Mouse (Mus musculus): ENCODE results near the gene Ttll9. TPM values are rescaled to one million over a fixed set of nuclear protein-coding genes. Genes with fewer than 3 reads are reported as not detected.

The Ttll9 gene
- polyA plus RNA-seq, 1 experiment from 2014 or later, result 0.35 TPM

- Histone ChIP-seq H3K27me3 (replicated peaks; ENCODE audit: control insufficient read depth, insufficient read depth, low read length) (no peaks in the 10 kb centered on the region), H3K27ac (ENCODE audit: low read depth) (no peak overlapping the region), H3K4me2 (ENCODE audit: low read length) (no peak overlapping the region), H3K9ac (ENCODE audit: low read length) (no peak overlapping the region), H3K9me3 (ENCODE audit: control insufficient read depth, low read length) (no peaks in the 10 kb centered on the region), H3K36me3 (ENCODE audit: control insufficient read depth, insufficient read depth, low read length) (no peaks in the 10 kb centered on the region), H3K4me3 (ENCODE audit: low read depth, low read length) (no peak overlapping the region), H3K4me1 (replicated peaks; ENCODE audit: control insufficient read depth, insufficient read depth, low read length) (no peaks in the 10 kb centered on the region)
- DNase-seq (ENCODE audit: low spot score) (no peak), ATAC-seq (replicated peaks; ENCODE audit: low FRiP score, low TSS enrichment, low read depth) (no peak)
- WGBS, result 58% methylated on average over 3 of the region's 3 CpGs
These were observed 14.7 kb downstream of the Ttll9 start for GRCm38 (mm10) chr2:152976991-152977390.

GRCm38 (mm10) chr2:152985582-152985981, 23.3 kb downstream of the Ttll9 start:
- WGBS, result 40% methylated on average over 1 of the region's 1 CpGs
- Histone ChIP-seq H3K36me3 (ENCODE audit: control insufficient read depth, insufficient read depth, low read length) (no peaks in the 10 kb centered on the region), H3K4me1 (replicated peaks; ENCODE audit: control insufficient read depth, insufficient read depth, low read length) (no peaks in the 10 kb centered on the region), H3K4me3 (ENCODE audit: low read depth, low read length) (no peak overlapping the region), H3K4me2 (ENCODE audit: low read length) (no peak overlapping the region), H3K9me3 (ENCODE audit: control insufficient read depth, low read length) (no peaks in the 10 kb centered on the region), H3K27me3 (replicated peaks; ENCODE audit: control insufficient read depth, insufficient read depth, low read length) (no peaks in the 10 kb centered on the region), H3K27ac (ENCODE audit: low read depth) (no peak overlapping the region), H3K9ac (ENCODE audit: low read length) (no peak overlapping the region)
- DNase-seq (ENCODE audit: low spot score) (no peak), ATAC-seq (replicated peaks; ENCODE audit: low FRiP score, low TSS enrichment, low read depth) (no peak)

- Histone ChIP-seq H3K36me3 (ENCODE audit: control insufficient read depth, insufficient read depth, low read length) (no peaks in the 10 kb centered on the region), H3K9me3 (ENCODE audit: control insufficient read depth, low read length) (no peaks in the 10 kb centered on the region), H3K4me3 (ENCODE audit: low read depth, low read length) (no peak overlapping the region), H3K9ac (ENCODE audit: low read length) (no peak overlapping the region), H3K27ac (ENCODE audit: low read depth) (no peak overlapping the region), H3K4me2 (ENCODE audit: low read length) (no peak overlapping the region), H3K4me1 (replicated peaks; ENCODE audit: control insufficient read depth, insufficient read depth, low read length) (no peaks in the 10 kb centered on the region), H3K27me3 (replicated peaks; ENCODE audit: control insufficient read depth, insufficient read depth, low read length) (no peaks in the 10 kb centered on the region)
- DNase-seq (ENCODE audit: low spot score), result no peak
- no peak for ATAC-seq (replicated peaks; ENCODE audit: low FRiP score, low TSS enrichment, low read depth)
- 80% methylated on average over 9 of the region's 9 CpGs for WGBS
These were observed 29.2 kb downstream of the Ttll9 start for GRCm38 (mm10) chr2:152991529-152991928.

- H3K36me3 ChIP-seq (ENCODE audit: control insufficient read depth, insufficient read depth, low read length), result no peaks in the 10 kb centered on the region
- H3K27ac ChIP-seq (ENCODE audit: low read depth), result no peak overlapping the region
- no peak overlapping the region for H3K9ac ChIP-seq (ENCODE audit: low read length)
- ATAC-seq (replicated peaks; ENCODE audit: low FRiP score, low TSS enrichment, low read depth), result no peak
- WGBS, result 63% methylated on average over 4 of the region's 4 CpGs
- H3K27me3 ChIP-seq (replicated peaks; ENCODE audit: control insufficient read depth, insufficient read depth, low read length), result no peaks in the 10 kb centered on the region
- no peaks in the 10 kb centered on the region for H3K4me1 ChIP-seq (replicated peaks; ENCODE audit: control insufficient read depth, insufficient read depth, low read length)
- DNase-seq (ENCODE audit: low spot score), result no peak
- no peaks in the 10 kb centered on the region for H3K9me3 ChIP-seq (ENCODE audit: control insufficient read depth, low read length)
- H3K4me3 ChIP-seq (ENCODE audit: low read depth, low read length), result no peak overlapping the region
- no peak overlapping the region for H3K4me2 ChIP-seq (ENCODE audit: low read length)
These were observed 34.8 kb downstream of the Ttll9 start for GRCm38 (mm10) chr2:152997046-152997445.

- Histone ChIP-seq H3K27me3 (replicated peaks; ENCODE audit: control insufficient read depth, insufficient read depth, low read length) (no peaks in the 10 kb centered on the region), H3K4me3 (ENCODE audit: low read depth, low read length) (no peak overlapping the region), H3K27ac (ENCODE audit: low read depth) (no peak overlapping the region), H3K4me1 (replicated peaks; ENCODE audit: control insufficient read depth, insufficient read depth, low read length) (no peaks in the 10 kb centered on the region), H3K4me2 (ENCODE audit: low read length) (no peak overlapping the region), H3K9me3 (ENCODE audit: control insufficient read depth, low read length) (no peaks in the 10 kb centered on the region), H3K9ac (ENCODE audit: low read length) (no peak overlapping the region), H3K36me3 (ENCODE audit: control insufficient read depth, insufficient read depth, low read length) (peaks cover 4% of the 10 kb centered on the region)
- ATAC-seq (replicated peaks; ENCODE audit: low FRiP score, low TSS enrichment, low read depth), result no peak
- 77% methylated on average over 15 of the region's 15 CpGs for WGBS
- DNase-seq (ENCODE audit: low spot score), result no peak
These were observed 40.4 kb downstream of the Ttll9 start for GRCm38 (mm10) chr2:153002492-153003248.

GRCm38 (mm10) chr2:153003681-153004338, 41.5 kb downstream of the Ttll9 start:
- no peaks in the 10 kb centered on the region for H3K9me3 ChIP-seq (ENCODE audit: control insufficient read depth, low read length)
- DNase-seq (ENCODE audit: low spot score) (no peak), ATAC-seq (replicated peaks; ENCODE audit: low FRiP score, low TSS enrichment, low read depth) (no peak)
- H3K36me3 ChIP-seq (ENCODE audit: control insufficient read depth, insufficient read depth, low read length), result peaks cover 15% of the 10 kb centered on the region
- no peaks in the 10 kb centered on the region for H3K4me1 ChIP-seq (replicated peaks; ENCODE audit: control insufficient read depth, insufficient read depth, low read length)
- H3K27ac ChIP-seq (ENCODE audit: low read depth), result no peak overlapping the region
- no peak overlapping the region for H3K4me3 ChIP-seq (ENCODE audit: low read depth, low read length)
- WGBS, result 69% methylated on average over 13 of the region's 13 CpGs
- H3K27me3 ChIP-seq (replicated peaks; ENCODE audit: control insufficient read depth, insufficient read depth, low read length), result no peaks in the 10 kb centered on the region
- H3K4me2 ChIP-seq (ENCODE audit: low read length), result no peak overlapping the region
- no peak overlapping the region for H3K9ac ChIP-seq (ENCODE audit: low read length)

- ATAC-seq (replicated peaks; ENCODE audit: low FRiP score, low TSS enrichment, low read depth) (no peak), DNase-seq (ENCODE audit: low spot score) (no peak)
- no peak overlapping the region for H3K27ac ChIP-seq (ENCODE audit: low read depth)
- WGBS, result 81% methylated on average over 3 of the region's 3 CpGs
- H3K4me3 ChIP-seq (ENCODE audit: low read depth, low read length), result no peak overlapping the region
- H3K27me3 ChIP-seq (replicated peaks; ENCODE audit: control insufficient read depth, insufficient read depth, low read length), result no peaks in the 10 kb centered on the region
- H3K9me3 ChIP-seq (ENCODE audit: control insufficient read depth, low read length), result no peaks in the 10 kb centered on the region
- no peaks in the 10 kb centered on the region for H3K4me1 ChIP-seq (replicated peaks; ENCODE audit: control insufficient read depth, insufficient read depth, low read length)
- H3K4me2 ChIP-seq (ENCODE audit: low read length), result no peak overlapping the region
- H3K36me3 ChIP-seq (ENCODE audit: control insufficient read depth, insufficient read depth, low read length), result peaks cover 32% of the 10 kb centered on the region
- H3K9ac ChIP-seq (ENCODE audit: low read length), result no peak overlapping the region
These were observed 43.7 kb downstream of the Ttll9 start for GRCm38 (mm10) chr2:153005981-153006380.

- Histone ChIP-seq H3K4me3 (ENCODE audit: low read depth, low read length) (no peak overlapping the region), H3K27me3 (replicated peaks; ENCODE audit: control insufficient read depth, insufficient read depth, low read length) (no peaks in the 10 kb centered on the region), H3K36me3 (ENCODE audit: control insufficient read depth, insufficient read depth, low read length) (peaks cover 60% of the 10 kb centered on the region), H3K4me2 (ENCODE audit: low read length) (no peak overlapping the region), H3K27ac (ENCODE audit: low read depth) (no peak overlapping the region), H3K9ac (ENCODE audit: low read length) (no peak overlapping the region), H3K4me1 (replicated peaks; ENCODE audit: control insufficient read depth, insufficient read depth, low read length) (peaks cover 4% of the 10 kb centered on the region), H3K9me3 (ENCODE audit: control insufficient read depth, low read length) (no peaks in the 10 kb centered on the region)
- DNase-seq (ENCODE audit: low spot score), result no peak
- ATAC-seq (replicated peaks; ENCODE audit: low FRiP score, low TSS enrichment, low read depth), result no peak
- WGBS, result 92% methylated on average over 12 of the region's 12 CpGs
These were observed 47.1 kb downstream of the Ttll9 start for GRCm38 (mm10) chr2:153009192-153009973.
